Mouse (Mus musculus): ENCODE data around the gene Crtac1.

Crtac1 gene

DNA sequence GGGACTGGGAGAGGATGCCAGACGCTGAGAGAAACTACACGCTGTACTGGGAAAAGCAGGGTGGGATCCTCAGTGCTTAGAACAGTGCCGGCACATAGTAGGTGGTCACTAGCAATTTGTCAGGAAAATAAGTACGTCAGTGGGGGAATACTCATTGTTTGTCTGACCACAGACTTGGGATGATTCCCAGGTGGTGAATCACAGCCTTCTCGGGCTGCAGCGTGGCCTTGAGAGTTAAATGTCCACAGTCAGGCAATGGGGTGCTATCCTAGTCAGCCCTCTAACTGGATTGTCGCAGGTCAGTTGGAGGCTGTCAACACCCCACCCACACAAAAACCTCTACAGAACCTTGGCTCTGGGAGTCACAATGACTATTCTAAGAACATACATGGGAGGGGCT is 100.1 kb downstream of the Crtac1 start:
- in situ Hi-C loops (cut with MseI, MboI) = no loop called here

DNA sequence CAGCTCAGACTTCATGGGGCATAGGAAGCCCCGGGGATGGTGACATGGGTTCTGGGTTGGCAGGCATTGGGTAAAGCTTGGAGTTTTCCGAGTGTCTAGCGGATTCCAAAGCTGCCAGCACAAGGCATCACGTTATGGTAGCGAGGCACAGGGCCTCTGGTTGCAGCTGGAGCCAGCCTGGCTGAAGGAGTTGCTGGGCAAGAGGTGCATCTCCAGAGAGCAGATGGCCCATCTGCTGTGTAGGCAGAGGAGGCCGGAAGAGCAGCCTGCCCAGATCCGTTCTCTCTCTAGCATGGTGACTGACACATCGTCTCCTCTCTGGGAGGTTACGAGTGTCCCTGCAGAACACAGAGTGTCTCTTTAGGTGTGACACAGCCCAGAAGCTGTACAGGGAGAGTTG is 103.4 kb downstream of the Crtac1 start:
- in situ Hi-C loops (cut with MseI, MboI) = no loop called here

DNA sequence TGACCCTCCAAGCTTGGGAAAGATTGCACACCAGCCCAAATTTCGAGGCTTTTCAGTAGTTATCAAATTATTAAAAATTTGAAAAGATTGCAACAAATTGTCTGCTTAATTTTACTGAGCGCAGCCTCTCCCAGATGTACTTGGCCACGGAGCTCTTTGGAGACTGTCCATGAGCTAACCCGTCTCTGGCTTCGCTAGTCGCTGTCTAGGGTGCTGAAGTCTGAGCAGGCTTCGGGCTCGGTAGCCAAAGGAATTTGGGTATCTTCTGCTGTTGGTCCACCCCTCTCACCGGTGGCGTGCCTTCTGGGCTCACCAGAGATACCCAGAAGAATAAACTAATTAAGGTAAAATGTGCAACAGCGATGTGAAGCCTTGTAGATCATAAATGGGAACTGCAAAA is 105.7 kb downstream of the Crtac1 start:
- in situ Hi-C loops (cut with MseI, MboI) = no loop called here

DNA sequence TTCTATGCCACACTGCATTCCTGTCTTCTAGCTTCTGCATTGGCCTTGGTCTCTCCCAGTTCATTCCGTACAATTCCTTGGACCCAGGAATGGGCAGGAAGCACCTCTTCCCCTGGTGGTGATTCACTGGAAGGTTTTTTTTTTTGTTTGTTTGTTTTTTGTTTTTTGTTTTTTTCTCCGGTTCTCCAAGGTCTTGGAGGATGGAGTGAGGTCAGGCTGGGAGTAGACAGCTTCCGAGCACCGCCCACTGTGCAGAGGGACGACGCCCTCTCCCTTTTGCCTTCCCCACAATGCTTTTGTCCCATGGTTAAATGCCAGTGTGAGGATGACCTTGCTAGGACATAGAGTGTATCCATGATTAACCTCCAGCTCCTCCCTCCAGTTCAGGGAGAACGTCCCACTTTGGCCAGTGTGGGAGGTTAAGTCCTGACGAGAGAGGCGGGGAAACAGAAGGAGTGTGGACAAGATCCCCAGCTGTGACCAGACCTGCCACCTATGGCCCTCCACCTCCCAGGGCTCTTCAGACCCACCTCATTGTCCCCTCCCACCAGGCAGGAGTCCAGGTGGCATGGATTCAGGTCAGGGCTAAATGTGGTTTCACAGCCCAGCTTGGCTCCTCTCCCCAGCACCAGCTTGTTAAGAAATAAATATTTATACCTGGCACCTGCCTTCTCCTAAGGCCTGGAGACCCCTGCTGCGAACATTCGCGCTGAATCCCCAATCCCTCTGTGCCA is 109.1 kb downstream of the Crtac1 start:
- in situ Hi-C loops (cut with MseI, MboI) = loop anchor here in 1 of 2 experiments (25.0 kb wide), 1 partner anchor 340 kb away; no protein-coding TSS in a partner anchor

DNA sequence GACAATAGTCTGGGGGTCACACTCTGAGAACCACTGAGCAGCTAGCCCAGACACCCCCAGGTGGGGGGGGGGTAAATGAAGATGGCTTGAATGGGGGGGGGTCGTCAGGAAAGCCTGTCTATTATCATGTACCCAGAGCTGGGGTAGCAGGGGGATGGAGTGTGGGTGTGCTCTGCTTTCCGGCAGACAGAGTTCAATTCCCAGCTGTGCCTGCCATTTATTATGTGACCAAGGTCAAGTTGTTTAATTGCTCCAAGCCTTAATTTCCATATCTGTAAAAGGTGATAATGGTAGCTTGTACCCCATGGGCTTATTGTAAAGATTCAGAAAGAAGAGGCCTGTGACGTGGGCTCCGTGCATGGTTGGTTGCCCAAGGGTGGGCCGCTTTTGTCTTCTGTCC is 109.6 kb downstream of the Crtac1 start:
- in situ Hi-C loops (cut with MseI, MboI) = loop anchor here in 1 of 2 experiments (25.0 kb wide), 1 partner anchor 340 kb away; no protein-coding TSS in a partner anchor

DNA sequence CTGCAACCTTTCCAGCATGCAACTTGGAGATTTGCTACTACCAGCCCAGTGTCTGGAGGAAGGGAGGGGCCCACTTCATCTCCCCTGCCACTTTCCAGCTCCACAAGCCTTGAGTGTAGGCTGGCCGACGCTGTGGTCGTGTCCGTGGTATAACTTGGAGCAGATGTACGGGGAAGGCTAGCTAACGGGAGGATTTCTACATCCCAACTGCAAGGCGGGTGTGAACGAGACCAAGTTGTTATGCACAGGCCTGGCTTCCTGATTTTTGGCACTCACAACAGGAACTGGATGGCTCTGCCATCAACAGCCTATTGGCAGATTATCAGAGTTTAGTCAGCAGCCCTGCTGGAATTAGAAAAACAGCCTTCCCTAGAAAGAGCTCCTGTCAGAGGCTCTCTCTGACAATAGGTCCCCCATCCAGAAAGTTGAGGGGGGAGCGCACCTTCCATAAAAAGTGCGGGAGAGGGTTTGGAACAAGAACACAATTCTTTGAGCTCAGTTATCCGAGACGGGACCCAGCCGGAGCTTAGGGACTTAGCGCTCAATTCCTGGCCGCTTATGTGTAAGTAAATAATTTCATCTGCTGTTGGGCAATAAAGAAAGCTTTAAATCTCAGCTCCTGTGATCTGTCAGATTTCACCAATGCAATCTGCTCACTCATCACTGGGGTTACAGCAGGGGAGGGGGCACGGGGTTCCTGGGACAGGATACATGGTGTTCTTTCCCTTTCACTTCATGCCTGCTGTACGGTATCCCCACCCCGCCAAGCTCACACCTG is 113.7 kb downstream of the Crtac1 start:
- in situ Hi-C loops (cut with MseI, MboI) = loop anchor here (5.0 to 25.0 kb wide), 3 partner anchors 119 to 344 kb away; no protein-coding TSS in a partner anchor

DNA sequence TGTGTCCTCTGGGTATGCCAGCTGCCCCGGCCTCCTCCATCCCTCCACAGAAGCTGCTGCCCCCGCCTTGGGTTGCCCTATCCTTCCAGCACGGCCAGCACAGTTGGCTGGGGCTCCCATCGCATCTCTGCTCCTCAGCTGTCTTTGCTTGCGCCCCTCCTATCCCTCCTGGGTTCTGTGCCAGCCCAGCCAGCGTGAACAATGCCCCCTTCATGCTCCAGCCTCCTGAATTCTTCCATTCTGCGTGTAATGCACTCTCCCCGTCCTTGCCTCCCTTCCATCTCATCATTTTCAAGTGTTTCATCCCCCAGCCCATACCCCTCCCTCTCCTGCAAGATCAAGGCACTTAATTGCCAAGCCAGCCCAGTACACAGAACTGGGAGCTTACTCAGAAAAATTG is 114.6 kb downstream of the Crtac1 start:
- in situ Hi-C loops (cut with MseI, MboI) = loop anchor here (5.0 to 25.0 kb wide), 3 partner anchors 120 to 345 kb away; no protein-coding TSS in a partner anchor

DNA sequence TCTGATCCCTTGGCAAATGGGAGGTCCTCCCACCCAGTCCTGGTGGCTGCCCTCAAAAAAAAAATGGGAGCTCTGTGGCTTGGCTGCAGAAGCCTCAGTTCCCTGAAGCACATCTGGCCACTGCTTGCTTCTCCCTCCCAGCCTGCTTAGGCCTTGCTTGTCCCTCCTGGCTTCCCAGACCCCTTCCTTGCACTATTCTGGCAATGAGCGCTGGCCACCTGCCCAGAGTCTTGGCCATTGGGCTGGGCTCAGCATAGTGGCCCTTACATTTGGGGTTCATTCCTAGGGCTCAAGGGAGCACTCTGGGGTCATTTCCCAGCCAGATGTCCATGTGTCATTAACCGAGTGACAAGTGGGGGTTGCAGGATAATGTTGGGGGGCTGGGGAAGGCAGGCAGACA is 115.1 kb downstream of the Crtac1 start:
- in situ Hi-C loops (cut with MseI, MboI) = loop anchor here (5.0 to 25.0 kb wide), 3 partner anchors 121 to 346 kb away; no protein-coding TSS in a partner anchor

DNA sequence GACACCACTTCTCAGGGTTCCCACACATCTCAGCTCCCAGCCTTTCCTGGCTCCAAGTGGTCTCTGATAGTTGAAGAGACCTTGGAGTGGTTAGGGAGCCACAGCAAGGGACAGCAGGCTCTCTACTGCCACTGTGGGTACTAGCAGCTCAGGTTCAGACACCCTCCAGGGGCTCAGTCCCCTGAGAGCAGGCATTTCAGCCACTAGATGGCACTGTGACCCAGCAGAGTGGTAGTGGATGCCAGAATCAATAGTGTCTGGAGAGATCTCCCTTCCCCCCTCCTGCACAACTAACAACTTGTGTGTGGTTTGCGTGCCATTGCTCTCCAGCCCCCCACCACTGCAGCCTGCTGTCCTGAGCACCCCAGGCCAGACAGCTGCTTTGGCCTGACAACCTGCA is 115.7 kb downstream of the Crtac1 start:
- in situ Hi-C loops (cut with MseI, MboI) = loop anchor here (5.0 to 25.0 kb wide), 3 partner anchors 121 to 346 kb away; no protein-coding TSS in a partner anchor

DNA sequence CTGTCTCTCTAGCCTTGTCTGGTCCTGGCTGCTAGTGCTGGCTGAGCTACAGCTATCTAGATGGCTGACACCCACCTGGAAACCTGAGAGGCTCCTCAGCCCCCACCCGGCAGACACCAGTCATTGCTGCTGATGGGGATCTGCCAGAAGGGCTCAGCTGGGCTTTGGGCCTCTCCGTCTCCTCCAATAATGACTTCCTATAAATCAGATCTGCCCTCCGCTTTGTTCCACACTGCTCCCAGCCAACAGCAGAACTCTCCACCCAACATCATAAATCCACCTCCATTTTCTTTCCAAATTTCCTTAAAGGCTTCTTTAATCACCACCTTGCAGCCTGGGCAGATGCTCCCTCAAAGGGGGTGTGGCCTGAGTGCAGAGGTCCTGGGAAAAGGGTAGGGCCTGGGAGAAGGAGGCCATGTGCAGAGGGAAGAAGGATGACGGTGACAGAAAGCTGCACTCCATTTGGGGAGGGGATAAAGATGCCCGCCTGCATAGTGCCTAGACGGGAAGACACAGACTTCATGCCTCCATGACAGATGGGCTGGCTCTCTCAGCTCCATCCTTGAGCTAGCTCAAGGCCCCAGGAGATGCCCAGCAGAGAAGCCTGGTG is 116.4 kb downstream of the Crtac1 start:
- in situ Hi-C loops (cut with MseI, MboI) = loop anchor here (5.0 to 25.0 kb wide), 3 partner anchors 122 to 347 kb away; no protein-coding TSS in a partner anchor

DNA sequence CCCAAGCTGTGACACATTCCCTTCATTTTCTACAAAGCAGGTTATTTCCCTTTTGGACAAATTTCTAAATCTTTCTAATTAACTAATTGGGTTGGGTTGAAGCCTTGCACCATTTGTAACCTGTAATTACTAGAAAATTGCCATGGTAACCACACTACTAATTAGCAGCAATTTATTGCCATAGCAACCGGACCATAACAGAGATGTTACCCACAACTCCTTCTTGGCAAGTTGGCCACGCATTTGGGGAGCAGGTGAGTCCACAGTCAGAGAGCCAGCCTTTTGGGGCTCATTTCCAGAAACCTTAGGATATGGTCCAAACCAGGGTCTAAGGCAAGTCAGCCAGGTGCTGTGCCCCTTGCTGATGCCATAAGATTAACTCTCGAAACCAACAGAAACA is 119.4 kb downstream of the Crtac1 start:
- in situ Hi-C loops (cut with MseI, MboI) = loop anchor here (10.0 to 25.0 kb wide), 2 partner anchors 343 to 350 kb away; no protein-coding TSS in a partner anchor

DNA sequence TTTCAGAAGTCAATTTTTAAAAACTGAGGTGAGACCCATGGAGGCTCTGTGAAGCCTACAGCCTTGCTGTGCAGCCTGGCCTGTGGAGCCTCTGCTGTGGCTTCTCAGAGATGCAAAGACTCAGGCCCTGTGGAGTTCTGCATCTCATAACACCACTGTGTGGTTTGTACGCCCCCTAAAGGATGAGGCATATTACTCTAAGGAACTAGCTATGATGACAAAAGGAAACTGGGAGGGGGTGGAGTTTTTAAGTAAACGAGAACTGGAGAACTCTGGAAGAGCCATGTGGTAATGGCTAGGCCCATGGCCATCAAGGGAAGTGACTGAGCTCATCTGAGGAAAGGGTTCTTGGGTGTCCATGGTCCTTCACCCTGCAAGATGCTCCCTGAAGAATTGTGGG is 120.3 kb downstream of the Crtac1 start:
- in situ Hi-C loops (cut with MseI, MboI) = loop anchor here (10.0 to 25.0 kb wide), 2 partner anchors 343 to 351 kb away; no protein-coding TSS in a partner anchor

DNA sequence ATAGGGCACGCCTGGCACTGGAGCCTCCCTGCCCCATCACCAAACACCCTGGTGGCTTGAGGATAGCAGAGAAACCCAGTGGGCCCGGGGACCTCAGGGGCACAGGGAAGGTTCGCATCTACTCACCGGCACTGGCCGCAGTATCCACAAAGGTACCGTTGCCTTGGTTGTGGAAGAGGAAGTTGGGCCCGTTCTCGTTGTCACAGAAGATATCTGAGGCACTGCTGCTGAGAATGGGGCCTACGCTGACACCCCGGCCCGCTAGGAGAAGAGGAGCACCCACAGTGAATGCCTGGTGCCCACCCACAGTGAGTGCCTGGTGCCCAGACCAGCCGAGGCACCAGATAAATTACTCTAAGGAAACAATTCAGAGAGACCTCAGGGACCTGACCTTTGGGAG is 122.7 kb downstream of the Crtac1 start:
- in situ Hi-C loops (cut with MseI, MboI) = loop anchor here in 1 of 2 experiments (25.0 kb wide), 1 partner anchor 353 kb away; no protein-coding TSS in a partner anchor

DNA sequence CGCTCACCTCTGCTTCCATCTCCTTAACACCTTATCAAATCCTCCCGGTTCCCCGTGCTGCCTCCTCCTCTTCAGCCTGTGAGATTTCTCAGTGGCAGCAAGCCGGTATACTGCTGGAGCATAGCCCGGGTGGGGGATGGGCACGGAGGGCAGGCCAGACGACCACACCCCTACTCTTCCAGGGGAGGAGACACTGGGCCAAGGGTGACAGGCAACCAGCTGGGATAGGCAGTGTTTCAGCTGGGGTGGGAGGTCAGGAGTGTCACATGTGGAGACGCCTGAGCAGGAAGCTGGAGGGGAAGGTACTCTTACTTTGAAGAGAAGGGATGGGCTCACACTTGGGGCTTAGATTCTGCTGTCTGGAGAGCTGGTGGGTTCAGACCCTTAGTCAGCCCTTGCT is 124.6 kb downstream of the Crtac1 start:
- in situ Hi-C loops (cut with MseI, MboI) = loop anchor here in 1 of 2 experiments (25.0 kb wide), 1 partner anchor 355 kb away; no protein-coding TSS in a partner anchor

DNA sequence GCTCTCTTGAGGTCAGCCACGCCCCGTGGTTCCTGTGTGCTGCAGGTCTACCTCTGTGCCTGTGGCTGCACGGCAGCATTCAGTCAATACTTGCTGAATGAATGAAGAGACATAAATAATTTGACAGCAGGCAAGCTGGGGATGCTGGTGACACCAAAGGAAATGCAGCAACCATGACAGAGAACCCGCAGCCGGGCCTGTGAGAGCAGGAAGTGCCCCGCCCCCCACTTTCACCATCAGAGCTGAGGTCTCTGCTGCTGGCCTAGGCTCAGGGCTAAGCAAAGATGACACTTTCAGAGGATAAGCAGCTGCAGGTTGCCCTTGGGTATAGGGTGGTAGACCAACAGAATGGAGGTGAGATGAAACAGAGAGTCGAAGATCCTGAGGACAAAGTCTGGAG is 125.4 kb downstream of the Crtac1 start:
- in situ Hi-C loops (cut with MseI, MboI) = loop anchor here in 1 of 2 experiments (25.0 kb wide), 1 partner anchor 356 kb away; no protein-coding TSS in a partner anchor

DNA sequence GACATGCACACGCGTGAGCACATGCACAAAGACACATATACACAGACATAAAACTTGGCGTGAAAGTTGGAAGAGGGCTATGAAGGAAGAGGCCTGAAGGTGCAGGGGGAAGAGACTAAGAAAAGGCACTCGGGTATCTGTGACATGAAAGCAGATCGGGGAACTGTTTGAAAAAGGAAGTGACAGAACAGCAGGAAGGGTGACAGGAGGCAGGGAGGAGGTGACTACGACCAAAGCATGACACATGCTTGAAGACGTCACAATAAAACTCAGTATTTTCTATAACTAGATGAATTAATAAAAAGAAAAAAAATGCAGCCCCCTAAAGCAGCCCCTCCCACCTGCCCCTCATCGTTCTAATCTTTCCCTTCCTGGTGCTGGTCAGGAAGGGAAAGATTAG is 125.8 kb downstream of the Crtac1 start:
- in situ Hi-C loops (cut with MseI, MboI) = loop anchor here in 1 of 2 experiments (25.0 kb wide), 1 partner anchor 357 kb away; no protein-coding TSS in a partner anchor

DNA sequence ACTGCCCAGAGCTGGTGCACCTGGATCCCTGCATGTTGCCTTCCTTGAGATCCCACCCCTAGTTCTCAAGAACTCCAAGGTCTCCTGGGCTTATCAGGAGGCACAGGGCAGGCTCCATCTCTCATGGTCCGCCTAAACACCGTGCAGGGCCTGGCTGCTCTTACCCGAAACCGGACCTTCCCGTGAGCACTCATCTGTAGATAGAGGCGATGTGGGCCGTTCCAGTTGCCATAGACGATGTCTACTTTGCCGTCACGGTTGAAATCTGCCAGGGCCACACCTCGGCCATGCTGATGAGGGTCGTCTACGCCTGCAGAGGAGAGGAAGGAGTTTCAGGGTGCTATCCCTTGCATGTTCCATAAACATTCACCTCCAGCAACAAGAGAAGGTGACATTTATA is 127.1 kb downstream of the Crtac1 start:
- in situ Hi-C loops (cut with MseI, MboI) = loop anchor here in 1 of 2 experiments (25.0 kb wide), 1 partner anchor 358 kb away; no protein-coding TSS in a partner anchor

DNA sequence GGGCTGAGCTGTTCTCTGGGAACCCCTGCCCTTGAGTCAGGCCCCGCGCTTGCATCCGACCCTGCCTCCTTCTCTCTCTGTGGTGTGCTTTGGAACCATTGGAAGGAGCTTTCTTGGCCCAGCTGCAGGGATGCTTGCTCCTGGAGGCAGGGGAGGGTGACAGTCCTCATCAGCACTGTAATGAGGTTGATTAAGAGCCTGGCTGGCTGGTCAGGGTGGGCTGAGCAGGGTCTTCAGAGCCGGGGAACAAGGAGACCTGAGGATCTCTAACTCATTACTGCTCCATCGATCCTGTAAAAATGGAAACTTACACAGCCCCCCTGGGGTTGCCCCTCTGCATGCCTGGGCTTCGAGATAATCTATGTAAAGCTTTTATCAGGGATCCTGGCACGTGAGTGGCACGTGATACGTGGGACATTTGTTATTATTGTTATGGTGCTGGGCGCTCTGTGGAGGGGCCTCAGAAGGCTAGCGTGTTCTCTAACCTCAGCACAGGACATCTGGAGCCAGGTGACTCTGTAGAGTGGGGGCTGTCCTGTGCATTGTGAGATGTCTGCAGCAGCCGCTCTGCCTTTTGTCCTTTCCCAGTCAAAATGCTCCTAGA is 128.3 kb downstream of the Crtac1 start:
- in situ Hi-C loops (cut with MseI, MboI) = loop anchor here in 1 of 2 experiments (25.0 kb wide), 1 partner anchor 359 kb away; no protein-coding TSS in a partner anchor

DNA sequence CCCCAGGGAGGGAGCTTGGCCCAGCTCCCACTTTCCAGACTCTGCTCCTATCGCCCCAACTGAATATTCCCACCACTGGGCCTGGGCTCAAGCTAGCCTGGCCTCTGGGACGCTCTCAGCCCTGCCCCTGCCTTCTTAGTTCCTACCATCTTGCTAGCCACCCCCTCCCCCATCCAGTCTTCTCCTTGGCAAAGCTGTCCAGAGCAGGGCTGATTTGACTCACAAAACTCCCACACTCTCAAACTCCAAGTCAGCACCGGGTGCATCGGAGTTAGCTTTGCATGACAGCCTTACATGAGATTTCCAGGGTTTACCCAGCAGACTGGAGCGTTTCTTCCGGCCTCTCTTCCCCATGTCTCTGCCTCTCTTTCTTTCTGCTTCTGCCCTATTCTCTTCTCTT is 138.4 kb downstream of the Crtac1 start:
- in situ Hi-C loops (cut with MseI, MboI) = no loop called here

DNA sequence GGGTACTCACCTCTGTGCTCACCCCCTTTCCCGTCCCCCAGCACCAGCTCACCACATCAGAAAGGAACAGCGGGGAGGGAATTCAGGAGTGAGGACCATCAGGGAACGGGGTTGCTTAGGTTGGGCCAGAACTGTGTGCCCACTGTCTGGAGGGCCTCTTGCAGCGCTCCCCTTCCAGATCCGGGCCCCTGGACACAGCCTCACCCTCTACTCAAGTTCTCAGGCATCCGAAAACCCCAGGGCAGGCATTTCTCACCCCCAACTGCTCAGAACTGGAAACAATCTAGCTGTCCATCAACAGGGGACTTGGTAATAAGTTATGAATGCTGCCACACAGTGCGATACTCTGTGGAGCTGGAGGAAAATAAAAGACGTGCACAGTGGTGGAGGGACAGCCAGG is 139.5 kb downstream of the Crtac1 start:
- in situ Hi-C loops (cut with MseI, MboI) = no loop called here
